Mouse (Mus musculus) thymus, postnatal 10 days (tissue): ENCODE data around the gene Calhm1.

Experiments
- DNase-seq, 2 experiments: peaks; one replicate each; pipeline ENCODE4 v3.0.0; 2021; ENCODE audit warnings: low spot score in 2 of 2

Calhm1 gene

DNA sequence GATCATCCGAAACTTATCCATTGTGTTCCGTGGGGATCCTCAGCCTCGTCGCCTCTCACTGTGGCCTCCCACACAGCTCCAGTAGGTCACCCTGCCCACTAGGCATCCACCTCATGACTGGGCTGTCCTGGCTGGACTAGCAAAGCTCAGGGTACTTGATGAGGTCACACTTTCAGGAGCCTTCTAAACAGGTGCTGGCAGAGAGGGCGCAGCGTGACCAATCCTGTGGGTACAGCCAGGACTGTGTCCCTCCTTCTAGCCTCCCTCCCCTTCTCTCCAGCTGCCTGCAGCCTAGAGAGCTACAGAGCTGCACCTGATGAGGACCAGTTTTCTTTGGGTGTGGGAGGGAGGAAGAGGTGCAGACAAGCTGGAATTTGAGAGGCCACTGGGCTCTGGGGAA lies at the start of gene Calhm1:
TSS of gene Calhm1 (minus strand) at position 101 of the 400 bp plus-strand sequence.
- no peak for DNase-seq

DNA sequence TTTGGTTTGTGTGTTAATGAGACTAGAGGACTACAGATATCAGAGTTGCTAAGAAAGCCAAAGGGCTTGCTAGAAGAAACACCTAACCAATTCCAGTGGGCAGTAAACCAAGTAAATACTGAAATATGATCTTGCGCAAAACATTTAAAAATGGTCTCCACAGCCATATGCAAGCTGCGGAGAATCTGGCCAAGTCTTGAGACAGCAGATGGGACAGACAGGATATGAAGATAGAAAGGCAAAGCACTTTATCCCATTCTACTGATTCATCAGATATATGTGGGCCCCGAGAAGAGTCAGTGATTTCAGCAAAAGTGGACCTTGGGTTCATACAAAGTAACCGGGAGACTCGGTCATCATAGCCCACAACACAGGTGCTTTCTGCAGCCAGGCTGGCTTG lies 48.1 kb upstream of the Calhm1 start:
- no peak for DNase-seq

DNA sequence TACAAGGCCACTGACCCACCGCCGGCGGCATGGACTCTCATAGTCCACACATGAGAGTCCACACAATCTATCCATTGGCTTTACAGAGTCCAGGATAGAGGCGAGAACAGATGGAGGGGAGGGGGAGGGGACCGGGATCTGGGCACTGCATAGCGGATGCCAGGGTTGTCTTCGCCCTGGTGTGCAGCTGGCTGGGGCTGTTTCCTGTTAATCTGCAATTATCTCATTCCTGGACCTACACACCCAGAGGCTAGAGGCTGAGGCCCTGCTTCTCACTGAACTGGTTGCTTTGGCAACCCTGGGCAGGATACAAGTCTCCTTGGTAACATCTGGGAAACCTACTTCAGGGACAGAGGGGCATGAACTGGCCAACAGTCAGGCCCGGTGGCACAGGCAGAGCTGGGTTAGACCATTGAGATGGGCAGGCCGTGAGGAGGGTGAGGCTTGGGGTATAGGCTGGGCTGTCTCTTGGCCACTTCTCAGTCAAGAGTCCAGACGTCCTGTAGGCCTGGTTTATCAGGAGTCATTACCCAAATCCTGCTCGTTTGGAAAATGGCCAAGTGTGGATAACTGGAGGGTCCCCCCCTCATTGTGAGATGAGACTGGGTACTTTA lies 44.6 kb upstream of the Calhm1 start:
- DNase-seq = no peak

DNA sequence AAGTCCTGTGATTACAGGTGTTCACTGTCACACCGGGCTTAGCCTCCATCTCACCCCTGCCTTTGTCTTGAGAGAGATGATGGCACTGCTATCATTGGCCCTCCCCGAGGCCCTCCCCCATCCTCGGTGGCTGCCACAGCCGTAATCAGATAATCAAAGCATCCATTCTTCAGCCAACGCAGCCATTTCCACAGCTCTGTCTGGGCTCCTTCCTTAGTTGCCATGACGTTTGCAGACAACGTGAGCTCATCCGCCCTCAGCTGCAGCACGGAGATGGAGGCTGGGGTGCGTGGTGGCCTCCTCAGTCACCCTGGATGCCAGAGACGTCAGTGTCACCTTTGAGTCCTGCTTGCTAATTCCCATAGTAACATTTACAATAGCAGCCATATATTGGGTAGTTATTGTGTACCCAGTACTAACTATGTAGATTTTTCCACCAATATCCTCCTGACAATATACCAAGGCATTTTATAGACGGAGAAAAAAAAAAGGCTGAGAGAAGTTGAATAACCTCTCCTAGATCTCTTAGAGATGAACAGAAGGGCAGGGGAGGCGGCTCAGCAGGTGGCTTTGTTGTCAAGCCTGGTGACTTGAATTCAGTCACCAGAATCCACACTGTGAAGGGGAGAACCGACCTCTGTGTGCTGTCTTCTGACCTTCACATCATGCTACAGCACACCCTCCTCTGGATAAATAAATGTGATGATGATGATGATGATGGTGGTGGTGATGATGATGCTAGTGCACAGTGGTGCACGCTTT lies 42.6 kb upstream of the Calhm1 start:
- DNase-seq = no peak

DNA sequence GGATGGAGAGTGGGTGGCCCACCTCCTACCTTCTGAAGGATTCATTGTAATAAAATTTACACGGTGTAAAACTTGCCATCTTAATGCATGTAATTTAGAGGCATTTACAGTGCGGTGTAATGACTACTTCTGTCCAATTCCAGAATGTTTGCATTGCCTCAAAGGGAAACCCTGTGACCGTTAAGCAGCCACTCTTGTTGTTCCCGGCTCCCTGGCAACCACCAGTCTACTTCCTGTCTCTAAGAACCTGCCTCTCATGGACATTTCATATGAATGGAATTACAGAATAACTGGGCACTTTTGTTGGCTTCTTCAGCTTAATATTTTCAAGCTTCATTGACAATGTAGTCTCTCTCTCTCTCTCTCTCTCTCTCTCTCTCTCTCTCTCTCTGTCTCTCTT lies 40.7 kb upstream of the Calhm1 start:
- DNase-seq = no peak

DNA sequence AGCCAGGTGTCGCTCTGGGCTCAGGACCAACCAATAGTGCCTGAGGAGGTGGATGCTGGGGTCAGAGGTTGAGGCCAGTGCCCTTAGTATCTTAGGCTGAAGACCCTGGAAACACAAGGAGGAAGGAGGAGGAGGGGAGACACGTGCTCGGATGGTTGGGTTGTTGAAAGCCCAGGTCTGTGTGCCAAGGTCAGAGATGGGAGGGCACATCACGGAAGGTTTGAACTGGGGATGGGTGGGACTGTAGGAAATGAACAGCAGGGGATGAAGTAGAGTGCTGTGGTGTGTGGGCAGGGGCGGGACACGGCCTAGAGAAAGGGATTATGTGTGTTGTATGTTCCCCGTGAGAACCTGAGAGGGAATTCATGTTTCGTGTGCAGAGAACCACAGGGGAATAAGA lies 40.2 kb upstream of the Calhm1 start:
- no peak for DNase-seq

DNA sequence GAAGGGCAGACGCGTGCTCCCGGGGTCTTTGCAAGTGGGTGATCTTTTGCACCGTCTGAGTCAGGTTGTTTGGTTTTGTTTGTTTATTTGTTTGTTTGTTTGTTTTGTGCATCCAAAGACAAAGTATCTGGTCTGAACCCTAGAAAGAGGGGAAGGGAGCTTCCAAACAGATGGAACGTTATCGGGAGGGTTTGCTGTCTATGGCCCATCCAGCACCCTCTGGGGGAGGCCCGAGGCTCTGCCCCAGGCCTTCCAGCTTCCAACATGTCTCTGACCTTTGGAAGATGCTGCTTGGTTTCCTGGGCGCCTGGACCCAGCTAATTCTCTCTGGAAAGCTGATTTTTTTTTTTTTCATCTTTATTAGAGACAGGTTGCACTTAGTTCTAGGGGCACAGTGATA lies 36.0 kb upstream of the Calhm1 start:
- no peak for DNase-seq

DNA sequence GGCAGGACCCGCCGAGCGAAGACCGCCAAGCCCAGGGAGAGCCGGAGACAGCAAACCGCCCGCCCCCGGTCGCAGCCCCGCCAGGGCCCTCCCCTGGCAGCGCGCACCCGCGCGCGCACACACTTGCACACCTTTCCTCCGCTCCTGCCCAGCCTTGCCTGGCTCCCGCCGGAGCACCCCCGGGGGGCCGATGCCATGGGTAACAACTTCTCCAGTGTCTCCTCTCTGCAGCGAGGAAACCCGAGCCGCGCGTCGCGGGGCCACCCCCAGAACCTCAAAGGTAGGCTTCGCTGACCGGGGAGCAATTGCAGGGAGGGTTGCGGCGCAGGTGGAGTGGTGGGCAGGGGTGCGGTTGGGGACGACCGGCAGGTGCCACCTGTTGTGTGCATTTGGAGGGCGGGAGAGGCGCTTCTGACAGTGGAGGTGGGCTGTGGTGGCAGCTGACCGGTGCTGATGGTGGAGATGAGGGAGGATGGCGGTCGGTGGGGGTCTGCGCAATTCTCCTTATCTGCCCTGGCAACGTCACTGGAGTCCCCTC lies 35.3 kb upstream of the Calhm1 start:
- DNase-seq = no peak

DNA sequence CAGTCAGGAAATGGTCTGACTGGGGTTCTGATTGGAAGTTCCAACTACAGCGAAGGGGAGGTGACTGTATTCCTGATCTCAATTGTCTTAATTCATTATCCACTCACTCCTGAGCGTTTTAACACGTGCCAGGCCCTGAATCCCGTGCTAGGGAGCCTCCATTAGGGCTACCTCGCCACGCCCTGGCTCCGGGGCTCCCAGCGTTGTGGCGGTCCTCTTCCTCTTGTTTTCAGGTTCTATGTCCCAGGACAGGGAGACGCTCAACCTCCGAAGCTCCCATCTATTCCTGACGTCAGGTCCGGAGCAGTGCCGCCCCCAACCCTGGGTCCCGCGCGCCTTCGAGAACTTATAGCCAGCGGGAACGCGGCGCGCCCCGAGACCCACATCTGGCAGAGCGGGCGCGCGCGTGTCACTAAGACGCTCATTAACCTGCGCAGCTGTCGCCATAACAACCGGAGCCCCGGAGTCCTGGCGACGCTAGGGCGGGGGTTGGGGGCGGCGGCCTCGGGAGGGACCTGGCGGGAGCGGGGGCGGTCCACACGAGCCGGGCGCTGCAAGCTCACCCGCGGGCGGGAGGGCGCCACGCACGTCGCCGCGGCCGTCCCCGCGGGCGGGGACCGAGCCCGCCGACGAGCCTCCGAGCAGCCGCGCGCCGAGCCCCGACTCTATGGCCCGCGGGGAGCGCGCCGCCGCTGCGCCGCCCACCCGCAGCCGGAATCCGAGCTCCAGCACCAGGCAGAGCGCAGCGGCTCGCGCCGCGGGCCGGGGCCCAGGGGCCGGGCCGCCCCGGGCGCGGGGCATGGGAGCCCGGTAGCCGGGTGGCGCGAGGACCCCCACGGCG lies 34.6 kb upstream of the Calhm1 start, which contains the start of gene Neurl1a:
TSS of gene Neurl1a (plus strand) at position 390 of the 841 bp plus-strand sequence.
- DNase-seq = peak in 1 of 2 experiments; percentile 15

DNA sequence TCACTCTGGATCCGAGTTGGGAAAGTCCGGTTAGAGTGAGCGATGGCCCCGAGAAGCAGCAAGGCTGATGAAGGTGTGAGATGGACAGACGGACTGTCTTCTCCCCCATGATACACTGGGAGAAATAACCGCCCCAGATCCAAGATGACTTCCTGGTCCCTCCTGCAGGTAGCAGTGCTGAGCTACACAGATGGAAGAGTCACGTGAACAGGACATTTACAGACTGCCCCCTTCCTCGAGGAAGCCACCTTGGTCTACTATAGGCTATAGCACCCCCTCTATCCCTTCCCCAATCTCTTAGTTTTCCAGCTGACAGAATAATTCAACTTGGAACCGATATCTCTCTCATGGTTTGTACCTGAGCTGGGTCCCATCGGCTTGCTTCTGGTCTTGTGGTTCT lies 33.9 kb upstream of the Calhm1 start:
- DNase-seq = no peak

DNA sequence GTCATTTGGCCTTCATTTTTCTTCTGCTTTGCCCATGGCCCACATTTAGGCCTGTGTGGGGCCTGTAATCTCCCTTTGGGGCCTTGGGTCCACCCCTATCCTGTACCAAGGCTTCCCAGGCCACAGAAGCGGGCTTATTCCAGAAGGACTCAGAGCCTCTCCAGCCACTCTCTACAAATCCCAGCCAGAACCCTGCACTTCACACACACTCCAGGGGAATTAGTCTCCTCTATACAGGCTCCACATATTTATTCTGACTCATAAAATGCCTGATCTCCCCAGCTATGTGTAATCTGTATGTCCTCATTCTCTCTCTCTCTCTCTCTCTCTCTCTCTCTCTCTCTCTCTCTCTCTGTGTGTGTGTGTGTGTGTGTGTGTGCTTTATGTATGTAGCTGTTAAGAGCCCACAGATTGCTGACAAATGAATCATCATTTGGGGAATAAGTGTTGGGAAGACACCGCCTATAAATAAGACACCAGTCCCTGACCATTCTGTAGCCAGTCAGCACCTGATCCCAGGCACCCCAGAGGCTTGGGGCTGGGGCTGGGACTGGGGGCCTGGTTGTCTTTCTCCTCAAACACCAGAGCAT lies 33.0 kb upstream of the Calhm1 start:
- DNase-seq = no peak

DNA sequence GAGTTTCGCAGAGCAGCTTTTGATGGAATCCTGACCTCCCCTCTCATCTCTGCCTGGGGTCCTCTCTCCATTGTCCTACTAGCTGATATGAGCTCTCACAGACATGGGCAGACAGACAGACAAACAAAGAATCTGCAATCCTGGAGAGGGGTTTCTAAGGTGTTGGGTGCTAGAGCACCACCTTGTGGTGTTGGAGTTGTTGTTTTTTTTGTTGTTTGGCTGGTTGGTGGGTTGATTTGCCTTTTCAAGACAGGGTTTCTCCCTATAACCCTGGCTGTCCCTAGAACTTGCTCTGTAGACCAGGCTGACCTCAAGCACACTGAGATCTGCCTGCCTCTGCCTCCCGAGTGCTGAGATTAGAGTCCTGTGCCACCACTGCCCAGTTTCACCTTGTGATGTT lies 31.4 kb upstream of the Calhm1 start:
- DNase-seq = no peak

DNA sequence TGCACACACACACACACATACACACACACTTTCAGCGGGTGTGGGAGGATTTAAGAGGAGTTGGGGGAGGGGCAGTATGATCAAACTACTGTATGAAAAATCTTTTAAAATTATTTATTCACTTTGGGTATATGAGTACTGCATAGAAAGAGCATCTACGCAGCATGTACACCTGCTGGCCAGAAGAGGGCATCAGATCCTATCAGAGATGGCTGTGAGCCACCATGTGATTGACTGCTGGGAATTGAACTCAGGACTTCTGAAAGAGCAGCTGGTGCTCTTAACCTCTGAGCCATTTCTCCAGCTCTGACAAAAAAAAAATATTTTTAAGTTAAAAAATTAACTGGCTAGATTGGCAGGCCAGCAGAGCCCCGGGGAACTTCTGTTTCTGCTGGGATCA lies 30.5 kb upstream of the Calhm1 start:
- DNase-seq = no peak

DNA sequence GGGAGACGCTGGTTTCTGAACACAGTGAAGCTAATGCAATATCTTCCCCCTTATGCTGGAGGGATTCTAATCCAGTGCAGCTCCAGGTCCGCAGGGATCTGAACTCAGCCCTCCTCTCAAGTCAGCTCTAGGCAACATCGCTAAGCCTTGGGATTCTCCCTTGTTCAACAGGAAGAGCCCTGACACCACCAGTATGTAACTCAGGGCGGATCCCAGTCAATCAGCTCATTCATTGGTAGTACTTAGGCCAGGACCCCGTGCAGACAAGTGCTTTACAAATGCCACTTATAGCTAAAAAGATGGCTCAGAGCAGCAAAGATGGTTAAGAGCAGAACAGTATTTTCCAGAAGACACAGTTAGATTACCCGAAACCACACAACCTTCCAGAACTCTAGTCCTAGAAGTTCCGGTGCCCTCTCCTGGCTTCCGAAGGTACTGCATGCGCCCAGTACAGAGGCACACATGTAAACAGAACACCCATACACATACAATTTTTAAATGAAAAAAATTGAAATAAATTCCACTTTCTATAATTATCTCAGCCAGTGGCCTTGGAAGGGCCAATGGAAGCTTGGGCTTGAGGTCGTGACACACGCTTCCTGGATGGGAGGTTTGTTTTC lies 24.8 kb upstream of the Calhm1 start:
- DNase-seq = peak; percentile 55 to 80

DNA sequence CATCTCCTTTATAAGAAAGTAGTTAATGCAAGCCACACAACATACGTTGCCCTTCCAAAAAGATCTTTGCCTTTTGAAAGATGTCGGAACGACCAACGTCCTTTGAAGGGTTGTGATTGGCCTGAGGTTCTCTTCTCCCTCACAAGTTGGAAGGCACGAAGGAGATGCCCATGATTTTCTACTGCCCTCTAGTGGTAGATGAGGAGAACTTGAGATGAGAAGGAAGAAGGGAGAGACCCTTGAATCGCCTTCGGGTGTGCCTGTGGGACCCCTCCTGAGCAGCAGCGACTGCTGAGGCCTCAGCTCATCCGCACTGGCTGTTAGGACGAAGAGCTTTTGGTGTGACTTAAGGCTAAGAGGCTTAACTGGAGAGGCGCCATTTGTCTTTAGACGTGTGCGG lies 24.2 kb upstream of the Calhm1 start:
- peak in 1 of 2 experiments; percentile 40 for DNase-seq

DNA sequence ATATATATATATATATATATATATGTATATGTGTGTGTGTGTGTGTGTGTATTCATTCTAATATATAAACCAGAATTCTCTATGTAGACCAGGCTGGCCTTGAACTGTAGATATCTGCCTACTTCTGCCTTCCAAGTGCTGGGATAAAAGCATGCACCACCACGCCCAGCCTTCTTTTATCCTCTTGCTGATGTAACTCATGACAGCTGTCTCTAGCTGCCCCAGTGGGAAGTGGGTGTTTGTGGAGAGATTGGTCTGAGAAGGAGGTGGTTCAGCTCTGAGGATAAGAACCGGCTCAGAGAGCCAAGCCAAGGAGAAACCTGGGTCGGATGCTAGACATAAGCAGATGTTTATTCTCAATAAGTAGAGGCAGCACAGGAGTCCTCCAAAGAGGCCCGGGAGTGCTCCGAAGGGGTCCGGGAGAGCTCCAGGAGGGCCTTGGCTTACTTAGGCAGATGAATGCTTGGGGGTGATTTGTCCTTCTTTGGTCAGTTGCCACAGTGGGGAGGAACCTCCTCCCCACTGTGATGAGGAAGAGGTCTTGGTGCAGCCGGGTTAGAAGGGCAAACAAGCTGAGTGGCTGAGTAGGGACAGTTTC lies 23.7 kb upstream of the Calhm1 start:
- no peak for DNase-seq

DNA sequence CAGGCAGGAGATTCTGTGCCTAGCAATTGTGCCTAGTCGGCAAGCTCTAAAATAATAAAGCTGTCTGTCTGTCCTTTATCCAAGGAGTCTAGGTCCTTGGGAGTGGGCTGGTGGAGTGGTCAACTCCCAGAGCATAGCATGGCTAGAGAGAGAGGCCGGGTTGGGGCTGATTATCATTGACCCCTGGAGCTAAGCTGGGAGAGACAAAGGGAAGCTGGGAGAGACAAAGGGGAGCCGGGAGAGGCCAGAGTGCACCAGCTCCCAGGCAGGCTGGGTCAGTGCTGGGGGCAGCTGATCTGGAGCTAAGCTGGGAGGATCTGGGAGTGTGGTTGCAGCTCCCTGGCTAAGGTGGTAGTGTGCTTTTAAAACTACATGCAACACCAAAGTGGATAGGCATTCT lies 22.7 kb upstream of the Calhm1 start:
- no peak for DNase-seq

DNA sequence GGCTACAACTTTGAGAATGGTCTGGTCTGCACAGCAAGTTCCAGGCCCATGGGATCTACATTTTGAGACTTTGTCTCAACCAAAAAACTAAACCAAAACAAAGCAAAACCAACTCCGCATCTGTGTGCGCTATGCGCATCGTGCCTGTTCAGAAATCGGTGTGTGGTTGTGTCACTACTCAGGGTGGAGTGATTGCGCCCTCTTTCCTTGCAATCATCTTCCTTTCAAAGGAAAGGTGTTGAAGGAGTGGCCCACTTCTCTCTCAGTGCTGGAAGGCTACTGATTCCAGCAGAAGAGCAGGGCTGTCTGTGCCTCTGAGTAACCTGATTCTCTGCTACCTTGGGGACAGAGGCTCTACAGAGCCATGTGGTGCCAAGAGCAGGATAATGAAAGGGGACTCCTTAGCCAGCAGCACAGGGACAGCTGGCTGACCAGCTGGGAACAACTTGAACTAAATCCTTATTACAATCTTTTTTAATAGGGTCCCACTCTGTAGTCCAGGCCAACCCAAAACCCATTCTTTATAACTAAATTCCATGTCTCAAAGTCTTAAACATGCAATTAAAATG lies 19.2 kb upstream of the Calhm1 start:
- no peak for DNase-seq

DNA sequence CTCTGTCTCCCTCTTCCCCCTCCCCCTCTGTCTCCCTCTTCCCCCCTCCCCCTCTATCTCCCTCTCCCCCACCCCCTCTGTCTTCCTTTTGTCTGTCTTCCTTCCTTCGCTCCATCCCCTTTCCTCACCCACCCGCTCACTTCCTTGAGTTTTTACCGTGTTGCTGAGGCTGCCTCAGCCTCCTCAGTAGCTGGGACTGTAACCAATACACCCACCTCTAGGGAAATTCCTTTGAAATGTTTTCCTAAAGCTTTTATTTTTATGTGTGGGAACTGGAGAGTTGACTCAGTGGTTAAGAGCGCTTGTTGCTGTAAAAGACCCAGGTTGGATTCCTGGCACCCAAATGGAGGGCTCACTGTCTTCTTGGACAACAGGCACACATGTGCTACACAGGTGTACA lies 17.6 kb upstream of the Calhm1 start:
- no peak for DNase-seq

DNA sequence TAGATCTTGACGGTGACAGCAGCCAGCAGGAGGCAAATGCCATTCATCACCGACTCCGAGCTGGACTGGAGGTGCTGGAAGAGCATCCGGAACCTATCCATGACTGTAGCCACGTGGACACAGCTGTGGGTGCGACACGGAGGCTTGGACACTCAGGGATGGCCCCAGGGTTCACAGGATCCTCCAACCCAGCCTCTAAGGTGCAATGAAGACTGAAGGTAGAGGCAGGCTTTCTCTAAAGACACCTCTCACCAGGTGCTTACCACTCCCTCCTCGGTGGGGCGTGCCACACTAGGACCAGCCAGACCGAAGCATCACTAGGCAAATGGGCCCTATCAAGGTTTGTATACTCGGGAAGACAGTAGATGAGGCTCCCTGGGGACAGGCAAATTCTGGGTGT lies 13.6 kb upstream of the Calhm1 start, which contains the start of gene Calhm3:
TSS of gene Calhm3 (minus strand) at position 101 of the 400 bp plus-strand sequence.
- no peak for DNase-seq

DNA sequence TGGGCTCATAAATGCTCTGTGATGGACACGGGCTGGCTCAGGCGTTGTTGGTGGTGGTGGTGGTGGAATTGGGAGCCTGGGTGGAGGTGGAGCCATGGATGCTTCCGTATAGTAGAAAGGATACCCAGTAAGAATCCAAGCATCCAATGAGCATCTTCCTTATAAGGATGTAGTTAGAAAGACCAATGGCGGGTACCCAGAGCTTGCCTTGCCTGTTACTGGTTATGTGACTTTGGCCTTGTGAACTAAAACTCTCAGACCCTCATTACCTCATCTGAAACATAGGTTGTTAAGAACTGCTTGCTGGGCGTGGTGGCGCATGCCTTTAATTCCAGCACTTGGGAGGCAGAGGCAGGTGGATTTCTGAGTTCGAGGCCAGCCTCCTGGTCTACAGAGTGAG lies 9.7 kb upstream of the Calhm1 start:
- no peak for DNase-seq
